Mouse (Mus musculus): Measurements from ENCODE around the gene Pard6b. TPM values are rescaled to one million over a fixed set of nuclear protein-coding genes. Genes with fewer than 3 reads are reported as not detected.

Pard6b gene
- polyA plus RNA-seq, 1 experiment from 2014 or later = 40.3 TPM

DNA sequence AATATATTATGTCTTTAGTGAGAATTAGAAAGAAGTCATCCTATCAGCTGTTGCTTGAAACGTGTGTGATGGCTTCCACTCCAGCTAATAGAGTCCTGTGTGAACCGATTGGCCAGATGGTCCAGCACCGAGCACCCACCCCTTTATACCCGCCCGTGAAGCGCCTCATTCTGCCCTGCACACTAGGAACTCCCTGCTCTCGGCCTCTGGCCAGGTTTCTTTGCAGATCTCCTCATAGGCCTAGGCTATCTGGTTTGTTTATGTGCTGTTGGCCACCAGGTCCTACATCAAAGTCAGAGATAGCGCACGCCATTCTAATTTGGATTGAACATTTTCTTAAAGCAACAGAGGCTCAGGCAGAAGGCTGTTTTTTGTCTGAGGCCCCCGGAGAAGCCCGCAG lies 10.8 kb downstream of the Pard6b start:
- TF ChIP-seq CTCF (IDR thresholded peaks at IDR 0.05) = no peak
- in situ Hi-C loops (cut with MboI; ENCODE audit: low pct_unique_long_range_greater_than_20kb) = no loop called here
- POLR2A ChIA-PET = no interaction called here
- CTCF ChIA-PET = interaction anchor here (1.2 to 5.1 kb wide), 2 partner anchors 40 to 88 kb away, joined by 3 to 26 read pairs; no protein-coding TSS in a partner anchor
- ATAC-seq (no peak), DNase-seq (ENCODE audit: low read depth, low spot score) (no peak)
- no peaks in the 10 kb centered on the region for H3K27me3 ChIP-seq

DNA sequence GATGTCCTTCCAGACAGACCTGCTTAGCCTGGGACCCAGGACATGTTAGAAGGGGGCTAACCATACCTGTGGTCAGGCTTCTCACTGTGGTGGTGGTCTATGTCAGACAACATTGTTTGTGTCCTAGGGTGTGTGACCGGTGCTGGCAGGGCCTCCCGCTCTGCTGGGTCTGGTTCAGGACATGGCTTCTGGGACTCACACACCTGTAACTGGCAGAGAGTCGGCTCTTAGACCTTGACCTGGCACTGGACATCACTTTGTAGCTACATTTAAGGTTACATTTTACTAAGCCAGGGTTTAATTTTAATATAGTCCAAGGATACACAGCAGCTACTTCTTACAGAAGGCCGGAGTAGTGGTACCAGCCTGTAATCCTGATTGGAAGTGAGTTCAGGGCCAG lies 12.3 kb downstream of the Pard6b start:
- no peak for ATAC-seq
- DNase-seq (ENCODE audit: low read depth, low spot score) = no peak
- CTCF ChIA-PET = interaction anchor here (0.9 to 5.1 kb wide), 2 partner anchors 41 to 76 kb away, joined by 3 to 26 read pairs; no protein-coding TSS in a partner anchor
- no peaks in the 10 kb centered on the region for H3K27me3 ChIP-seq
- in situ Hi-C loops (cut with MboI; ENCODE audit: low pct_unique_long_range_greater_than_20kb) = no loop called here
- TF ChIP-seq CTCF (IDR thresholded peaks at IDR 0.05) = no peak
- POLR2A ChIA-PET = no interaction called here

DNA sequence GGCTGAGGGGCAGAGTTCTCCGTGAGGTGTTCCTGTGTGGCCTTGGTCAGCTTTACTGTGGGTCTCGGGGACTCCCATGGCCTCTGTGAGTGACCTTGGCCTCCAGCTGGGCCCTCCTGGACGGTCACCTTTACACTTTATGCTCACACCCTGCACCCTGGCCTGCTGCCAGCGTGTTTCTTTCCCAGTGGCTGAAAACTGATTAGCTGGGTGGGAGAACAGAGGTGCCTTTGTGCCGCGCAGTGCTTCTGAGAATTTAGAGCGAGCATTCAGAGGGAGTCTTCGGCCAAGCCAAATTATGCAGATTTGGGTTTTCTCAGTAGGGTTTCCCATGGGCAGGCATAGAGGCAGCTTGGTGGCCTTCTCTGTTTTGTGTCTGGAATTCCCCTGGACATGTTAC lies 14.3 kb downstream of the Pard6b start:
- ATAC-seq (no peak), DNase-seq (ENCODE audit: low read depth, low spot score) (no peak)
- CTCF ChIA-PET = interaction anchor here (1.2 to 5.1 kb wide), 2 partner anchors 21 to 43 kb away, joined by 3 to 26 read pairs; no protein-coding TSS in a partner anchor
- in situ Hi-C loops (cut with MboI; ENCODE audit: low pct_unique_long_range_greater_than_20kb) = no loop called here
- TF ChIP-seq CTCF (IDR thresholded peaks at IDR 0.05) = no peak
- H3K27me3 ChIP-seq = no peaks in the 10 kb centered on the region
- POLR2A ChIA-PET = no interaction called here

DNA sequence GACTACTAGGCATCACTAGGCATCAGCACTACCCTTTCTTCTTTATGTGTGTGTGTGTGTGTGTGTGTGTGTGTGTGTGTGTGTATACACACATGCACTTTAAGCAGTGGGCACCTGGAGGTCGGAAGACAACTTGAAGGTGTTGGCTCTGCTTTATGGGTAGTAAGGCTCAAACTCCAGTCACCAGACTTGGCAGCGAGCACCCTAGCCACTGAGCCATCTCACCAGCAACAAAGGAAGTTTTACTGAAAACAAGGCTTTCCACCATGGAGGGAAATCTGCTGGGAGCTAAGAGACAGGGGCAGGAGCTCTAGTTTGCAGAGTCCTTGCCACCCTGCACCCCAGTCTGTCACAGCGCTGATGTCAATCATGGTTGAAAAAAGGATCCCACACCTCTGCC lies 15.7 kb downstream of the Pard6b start:
- ChIA-PET CTCF (interaction anchor here (1.6 to 5.1 kb wide), 5 partner anchors 10 to 45 kb away, joined by 5 to 28 read pairs (median 17); no protein-coding TSS in a partner anchor), POLR2A (interaction anchor here (0.7 to 1.2 kb wide), 2 partner anchors 19 to 98 kb away, joined by 3 to 5 read pairs; no protein-coding TSS in a partner anchor)
- TF ChIP-seq CTCF (IDR thresholded peaks at IDR 0.05) = no peak
- in situ Hi-C loops (cut with MboI; ENCODE audit: low pct_unique_long_range_greater_than_20kb) = no loop called here
- H3K27me3 ChIP-seq = no peaks in the 10 kb centered on the region
- no peak for DNase-seq (ENCODE audit: low read depth, low spot score)
- ATAC-seq = no peak

DNA sequence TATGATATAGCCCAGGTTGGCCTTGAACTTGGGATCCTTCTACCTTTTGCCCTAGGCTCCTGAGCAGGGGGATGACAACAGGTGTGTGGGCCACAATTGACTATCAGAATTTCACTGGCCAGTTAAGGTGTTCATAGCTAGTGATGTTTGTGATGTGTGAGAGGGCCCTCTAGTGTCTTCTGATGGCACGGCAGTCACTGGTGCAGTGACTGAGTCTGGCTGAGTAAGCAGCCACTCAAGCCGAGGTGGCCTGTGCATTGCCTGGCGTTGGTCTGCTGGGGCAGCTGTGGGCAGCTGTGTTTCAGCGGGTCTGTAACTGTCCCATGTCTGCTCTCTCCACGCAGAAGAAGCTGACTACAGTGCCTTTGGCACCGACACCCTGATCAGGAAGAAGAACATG lies 17.2 kb downstream of the Pard6b start:
- ATAC-seq = peak; percentile 44
- in situ Hi-C loops (cut with MboI; ENCODE audit: low pct_unique_long_range_greater_than_20kb) = no loop called here
- no peak for DNase-seq (ENCODE audit: low read depth, low spot score)
- CTCF ChIA-PET = interaction anchor here (0.6 to 3.2 kb wide), 12 partner anchors 9 to 111 kb away, joined by 3 to 28 read pairs (median 5); partner anchors contain the start of genes Pard6b and Ripor3
- TF ChIP-seq CTCF (IDR thresholded peaks at IDR 0.05) = no peak
- POLR2A ChIA-PET = no interaction called here
- H3K27me3 ChIP-seq = no peaks in the 10 kb centered on the region

DNA sequence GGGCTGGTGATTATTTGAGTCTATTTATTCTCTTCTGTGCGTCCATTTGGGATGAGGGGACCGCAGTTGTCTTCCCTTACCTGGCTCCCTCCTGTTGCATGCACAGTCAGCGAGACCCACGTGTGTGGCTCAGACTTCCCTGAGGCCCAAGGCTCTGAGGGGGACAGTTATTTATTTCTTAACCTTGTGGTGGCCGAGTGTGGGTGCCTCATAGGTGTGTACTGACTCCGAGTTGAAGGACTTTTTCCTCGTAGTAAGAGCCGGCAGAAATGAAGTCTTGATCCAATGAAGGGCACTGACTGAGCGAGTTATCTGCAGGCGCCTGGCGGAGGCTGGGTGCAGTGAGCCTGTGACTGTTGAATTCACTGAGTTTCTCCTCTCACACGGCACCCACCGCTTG lies 19.2 kb downstream of the Pard6b start:
- ATAC-seq = no peak
- CTCF ChIA-PET = no interaction called here
- POLR2A ChIA-PET = no interaction called here
- no peak for DNase-seq (ENCODE audit: low read depth, low spot score)
- no peak for TF ChIP-seq CTCF (IDR thresholded peaks at IDR 0.05)
- no peaks in the 10 kb centered on the region for H3K27me3 ChIP-seq
- in situ Hi-C loops (cut with MboI; ENCODE audit: low pct_unique_long_range_greater_than_20kb) = loop anchor here (5.0 kb wide), 1 partner anchor 48 kb away; no protein-coding TSS in a partner anchor

DNA sequence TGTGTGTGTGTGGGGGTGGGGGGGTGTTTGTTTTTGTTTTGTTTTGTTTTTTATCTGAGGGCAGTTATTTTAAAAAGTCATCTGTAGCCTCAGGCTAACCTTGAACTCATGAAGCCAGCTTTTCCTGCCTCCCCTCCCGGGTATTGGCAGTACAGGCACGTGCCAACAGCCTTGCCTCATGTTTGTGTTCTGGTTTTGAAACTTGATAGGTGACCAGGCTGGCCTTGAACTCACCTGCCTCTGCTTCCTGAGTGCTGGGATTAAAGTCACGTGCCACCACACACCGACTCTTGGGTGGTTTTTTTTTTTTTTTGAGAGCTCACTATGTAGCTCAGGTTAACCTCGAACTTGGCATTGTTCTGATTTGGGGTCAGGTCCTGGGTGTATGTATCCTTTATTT lies 21.0 kb downstream of the Pard6b start:
- ATAC-seq (no peak), DNase-seq (ENCODE audit: low read depth, low spot score) (no peak)
- in situ Hi-C loops (cut with MboI; ENCODE audit: low pct_unique_long_range_greater_than_20kb) = loop anchor here (5.0 kb wide), 1 partner anchor 50 kb away; no protein-coding TSS in a partner anchor
- ChIA-PET CTCF (interaction anchor here (0.6 to 4.7 kb wide), 4 partner anchors 10 to 50 kb away, joined by 3 to 18 read pairs (median 4); no protein-coding TSS in a partner anchor), POLR2A (interaction anchor here (0.6 to 1.6 kb wide), 2 partner anchors 50 to 54 kb away, joined by 4 to 5 read pairs; no protein-coding TSS in a partner anchor)
- no peaks in the 10 kb centered on the region for H3K27me3 ChIP-seq
- no peak for TF ChIP-seq CTCF (IDR thresholded peaks at IDR 0.05)

DNA sequence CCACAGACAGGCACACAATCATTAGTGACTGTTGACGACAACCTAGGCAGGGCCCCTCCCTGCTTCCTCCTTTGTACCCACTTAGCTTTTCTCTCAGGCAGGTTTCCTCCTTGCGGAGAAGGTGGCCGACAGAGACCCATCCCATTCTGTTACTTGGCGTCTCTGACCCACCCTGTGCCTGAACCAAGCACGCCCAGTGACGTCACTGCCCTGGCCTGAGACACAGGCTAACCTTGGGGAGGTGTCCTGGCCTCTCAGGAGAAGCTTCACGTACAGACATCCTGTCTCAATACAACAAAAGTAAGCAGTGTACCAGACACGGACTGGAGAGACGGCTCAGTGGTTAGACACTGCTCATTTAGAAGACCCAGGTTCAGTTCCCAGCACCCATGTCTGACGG lies 22.5 kb downstream of the Pard6b start:
- POLR2A ChIA-PET = interaction anchor here (1.6 kb wide), 1 partner anchor 52 kb away, joined by 5 read pairs; no protein-coding TSS in a partner anchor
- CTCF ChIA-PET = interaction anchor here (1.5 to 4.7 kb wide), 2 partner anchors 49 to 51 kb away, joined by 3 to 18 read pairs; no protein-coding TSS in a partner anchor
- ATAC-seq = no peak
- in situ Hi-C loops (cut with MboI; ENCODE audit: low pct_unique_long_range_greater_than_20kb) = loop anchor here (5.0 kb wide), 1 partner anchor 51 kb away; no protein-coding TSS in a partner anchor
- TF ChIP-seq CTCF (IDR thresholded peaks at IDR 0.05) = no peak
- H3K27me3 ChIP-seq = no peaks in the 10 kb centered on the region
- no peak for DNase-seq (ENCODE audit: low read depth, low spot score)

DNA sequence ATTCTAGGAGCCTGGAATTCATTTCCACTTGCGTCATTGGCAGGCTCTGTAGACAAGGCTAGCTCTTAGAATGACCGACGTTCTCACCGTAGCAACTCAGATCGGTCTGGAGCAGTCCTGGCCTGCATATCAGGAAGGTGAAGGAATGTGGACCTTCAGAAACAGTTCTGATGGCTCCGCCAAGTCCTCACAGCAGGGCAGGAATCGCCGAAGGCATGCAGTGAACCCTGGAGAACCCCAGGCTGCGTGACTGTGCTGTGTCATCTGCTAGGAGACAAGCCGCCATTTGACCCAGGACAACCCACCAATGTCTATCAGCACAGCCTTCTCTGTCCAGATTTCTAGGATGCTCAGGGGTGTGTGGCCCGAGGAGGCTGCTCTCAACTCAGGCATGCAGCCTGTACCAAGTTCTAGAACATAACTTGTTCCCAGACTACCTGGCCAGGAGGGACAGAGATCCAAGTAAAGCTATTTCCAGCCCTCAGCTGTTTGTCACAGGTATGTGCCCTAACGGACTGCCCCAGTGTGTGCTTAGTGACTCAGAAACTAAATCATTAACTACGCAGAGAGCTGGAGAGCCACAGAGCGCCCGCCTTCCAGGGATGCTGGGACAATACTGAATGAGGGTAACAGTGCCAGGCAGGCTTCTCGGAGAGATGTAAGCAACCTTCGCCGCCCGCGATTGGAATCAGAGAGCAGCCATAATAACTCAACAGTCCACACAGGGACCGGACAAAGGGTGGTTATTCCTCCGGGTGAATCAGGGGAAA lies 23.8 kb downstream of the Pard6b start:
- no peaks in the 10 kb centered on the region for H3K27me3 ChIP-seq
- ChIA-PET POLR2A (no interaction called here), CTCF (interaction anchor here (1.0 to 4.7 kb wide), 4 partner anchors 10 to 52 kb away, joined by 3 to 18 read pairs (median 3); no protein-coding TSS in a partner anchor)
- peak; percentile 49 for DNase-seq (ENCODE audit: low read depth, low spot score)
- no peak for TF ChIP-seq CTCF (IDR thresholded peaks at IDR 0.05)
- in situ Hi-C loops (cut with MboI; ENCODE audit: low pct_unique_long_range_greater_than_20kb) = loop anchor here (5.0 kb wide), 1 partner anchor 52 kb away; no protein-coding TSS in a partner anchor
- ATAC-seq = peak; percentile 85

DNA sequence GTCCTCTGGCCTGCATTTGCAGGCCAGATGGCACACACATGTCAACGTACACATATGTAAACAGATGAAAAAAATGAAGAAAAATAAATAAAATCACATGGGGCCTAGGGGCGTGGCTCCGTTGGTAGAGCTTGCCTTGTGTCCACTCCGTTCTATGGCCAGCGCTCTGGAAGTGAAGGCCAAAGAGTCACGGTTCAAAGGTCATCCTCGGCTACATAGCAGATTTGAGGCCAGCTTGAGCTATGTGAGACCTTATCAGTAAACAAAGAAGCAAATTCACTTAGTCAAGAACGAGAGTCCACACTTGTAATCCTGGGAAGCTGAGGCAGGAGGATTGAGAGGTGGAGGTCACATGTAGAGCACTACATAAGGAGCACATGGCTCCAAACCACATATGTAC lies 24.5 kb downstream of the Pard6b start:
- no peaks in the 10 kb centered on the region for H3K27me3 ChIP-seq
- no peak for ATAC-seq
- no peak for TF ChIP-seq CTCF (IDR thresholded peaks at IDR 0.05)
- no peak for DNase-seq (ENCODE audit: low read depth, low spot score)
- CTCF ChIA-PET = interaction anchor here (1.1 to 4.7 kb wide), 3 partner anchors 11 to 53 kb away, joined by 3 to 18 read pairs (median 3); no protein-coding TSS in a partner anchor
- POLR2A ChIA-PET = no interaction called here
- in situ Hi-C loops (cut with MboI; ENCODE audit: low pct_unique_long_range_greater_than_20kb) = no loop called here

Measured in Patski (cell line).